Mouse (Mus musculus) urinary bladder, adult 2 months (tissue): ENCODE data around the gene Chdh. TPM values are rescaled to one million over a fixed set of nuclear protein-coding genes. Genes with fewer than 3 reads are reported as not detected.

Experiments used
- DNase-seq: peaks from one replicate; pipeline ENCODE4 v3.0.0; 2022; ENCODE audit warnings: low spot score
- polyA plus RNA-seq: library from polyadenylated mRNA; depleted of rRNA; stranded (reverse); fragments of >200 nt; gene quantifications from 2 replicates; pipeline ENCODE4 v1.2.3, GENCODE M21; 2012; rRNA removed

Chdh gene
- polyA plus RNA-seq, 1 experiment: 0.81 TPM

GRCm38 (mm10) chr14:30054922-30055321 is 46.1 kb downstream of the Chdh start:
- DNase-seq: no peak

GRCm38 (mm10) chr14:30056031-30056766 is 47.4 kb downstream of the Chdh start:
- no peak for DNase-seq

- DNase-seq: no peak
Observed at GRCm38 (mm10) chr14:30064864-30065263, 56.0 kb downstream of the Chdh start.

GRCm38 (mm10) chr14:30066752-30067151 is 57.9 kb downstream of the Chdh start:
- no peak for DNase-seq

GRCm38 (mm10) chr14:30068566-30068965 is 59.7 kb downstream of the Chdh start:
- no peak for DNase-seq

- DNase-seq: no peak
Observed at GRCm38 (mm10) chr14:30075268-30075887, 66.6 kb downstream of the Chdh start.

- DNase-seq: no peak
Observed at GRCm38 (mm10) chr14:30078115-30078808, 69.4 kb downstream of the Chdh start.

- DNase-seq: no peak
Observed at GRCm38 (mm10) chr14:30079729-30080128, 70.9 kb downstream of the Chdh start.

Other genes with a start within 250 kb of the Chdh start
- 147 and 185 TPM in 2 replicates for gene Selenok, start 40.7 kb upstream of the Chdh start, polyA plus RNA-seq
- gene Actr8, start 30.7 kb upstream of the Chdh start, polyA plus RNA-seq: 49.8 and 51.9 TPM in 2 replicates
- gene Il17rb, start 127 bp upstream of the Chdh start, polyA plus RNA-seq: 0.38 and 0.91 TPM in 2 replicates